Mouse (Mus musculus): ENCODE results near the gene Apoc2. TPM values are rescaled to one million over a fixed set of nuclear protein-coding genes. Genes with fewer than 3 reads are reported as not detected.

The Apoc2 gene
- total RNA-seq (2014; rRNA removed) (0.86 TPM in 1 of 2 replicates, not detected in the other), polyA plus RNA-seq (2015; fragmentation: Nextera tagmentation; extraction: Ambion mirVana) (0.50 TPM in 1 of 2 replicates, not detected in the other)

GRCm38 (mm10) chr7:19677872-19678271 is at the start of gene Apoc2:
Gene Apoc2, minus strand, starts transcription at chr7:19677941.
- 81% methylated on average over 8 of the region's 8 CpGs for WGBS

GRCm38 (mm10) chr7:19726541-19726940 is 48.8 kb upstream of the Apoc2 start:
- no peak overlapping the region for H3K4me2 ChIP-seq (ENCODE audit: low read depth)
- H3K4me3 ChIP-seq (ENCODE audit: low read depth, low read length): no peak overlapping the region
- no peak overlapping the region for H3K27ac ChIP-seq (ENCODE audit: low read depth, low read length)
- DNase-seq (no peak), ATAC-seq (no peak)
- H3K4me1 ChIP-seq (ENCODE audit: insufficient read depth): no peaks in the 10 kb centered on the region
- no peaks in the 10 kb centered on the region for H3K27me3 ChIP-seq (ENCODE audit: insufficient read depth, low read length)
- TF ChIP-seq CTCF (IDR thresholded peaks at IDR 0.05; ENCODE audit: low read depth): no peak
- WGBS: 96% methylated on average over 4 of the region's 4 CpGs
- H3K9me3 ChIP-seq (ENCODE audit: low read length): no peaks in the 10 kb centered on the region
- peaks cover 80% of the 10 kb centered on the region for H3K36me3 ChIP-seq (ENCODE audit: insufficient read depth)
- H3K9ac ChIP-seq: no peak overlapping the region

More at GRCm38 (mm10) chr7:19677872-19678271, at the start of gene Apoc2:
- Histone ChIP-seq H3K36me3 (ENCODE audit: insufficient read depth) (no peaks in the 10 kb centered on the region), H3K27me3 (ENCODE audit: insufficient read depth, low read length) (no peaks in the 10 kb centered on the region), H3K9me3 (ENCODE audit: low read length) (no peaks in the 10 kb centered on the region), H3K27ac (ENCODE audit: low read depth, low read length) (no peak within 1 kb of the TSS), H3K4me3 (ENCODE audit: low read depth, low read length) (no peak within 1 kb of the TSS), H3K9ac (no peak within 1 kb of the TSS), H3K4me2 (ENCODE audit: low read depth) (no peak within 1 kb of the TSS), H3K4me1 (ENCODE audit: insufficient read depth) (no peaks in the 10 kb centered on the region)
- no peak for DNase-seq
- ATAC-seq: no peak
- no peak for TF ChIP-seq CTCF (IDR thresholded peaks at IDR 0.05; ENCODE audit: low read depth)

- Histone ChIP-seq H3K4me1 (ENCODE audit: insufficient read depth) (no peaks in the 10 kb centered on the region), H3K9ac (no peak overlapping the region), H3K36me3 (ENCODE audit: insufficient read depth) (peaks cover 60% of the 10 kb centered on the region), H3K4me2 (ENCODE audit: low read depth) (no peak overlapping the region), H3K27ac (ENCODE audit: low read depth, low read length) (no peak overlapping the region), H3K9me3 (ENCODE audit: low read length) (no peaks in the 10 kb centered on the region; the same call in 1 of the 2 replicates), H3K4me3 (ENCODE audit: low read depth, low read length) (no peak overlapping the region), H3K27me3 (ENCODE audit: insufficient read depth, low read length) (no peaks in the 10 kb centered on the region)
- 97% methylated on average over 12 of the region's 12 CpGs for WGBS
- TF ChIP-seq CTCF (IDR thresholded peaks at IDR 0.05; ENCODE audit: low read depth): no peak
- ATAC-seq (no peak), DNase-seq (no peak)
These were observed 46.4 kb upstream of the Apoc2 start for GRCm38 (mm10) chr7:19724167-19724566.

- H3K4me1 ChIP-seq (ENCODE audit: insufficient read depth): no peaks in the 10 kb centered on the region
- ATAC-seq (no peak), DNase-seq (no peak)
- 93% methylated on average over 6 of the region's 6 CpGs for WGBS
- H3K27me3 ChIP-seq (ENCODE audit: insufficient read depth, low read length): no peaks in the 10 kb centered on the region
- no peak overlapping the region for H3K4me3 ChIP-seq (ENCODE audit: low read depth, low read length)
- no peaks in the 10 kb centered on the region; the same call in 1 of the 2 replicates for H3K9me3 ChIP-seq (ENCODE audit: low read length)
- peaks cover 47% of the 10 kb centered on the region for H3K36me3 ChIP-seq (ENCODE audit: insufficient read depth)
- no peak for TF ChIP-seq CTCF (IDR thresholded peaks at IDR 0.05; ENCODE audit: low read depth)
- no peak overlapping the region for H3K9ac ChIP-seq
- no peak overlapping the region for H3K4me2 ChIP-seq (ENCODE audit: low read depth)
- no peak overlapping the region for H3K27ac ChIP-seq (ENCODE audit: low read depth, low read length)
These were observed 45.0 kb upstream of the Apoc2 start for GRCm38 (mm10) chr7:19722754-19723195.

- WGBS: 90% methylated on average over 4 of the region's 4 CpGs
- Histone ChIP-seq H3K9ac (no peak overlapping the region), H3K27me3 (ENCODE audit: insufficient read depth, low read length) (no peaks in the 10 kb centered on the region), H3K4me3 (ENCODE audit: low read depth, low read length) (no peak overlapping the region), H3K27ac (ENCODE audit: low read depth, low read length) (no peak overlapping the region), H3K9me3 (ENCODE audit: low read length) (no peaks in the 10 kb centered on the region; the same call in 1 of the 2 replicates), H3K4me2 (ENCODE audit: low read depth) (no peak overlapping the region), H3K4me1 (ENCODE audit: insufficient read depth) (0 out of 2 replicates have a peak, but pooled peaks cover 6% of the 10 kb centered on the region), H3K36me3 (ENCODE audit: insufficient read depth) (peaks cover 16% of the 10 kb centered on the region)
- no peak for TF ChIP-seq CTCF (IDR thresholded peaks at IDR 0.05; ENCODE audit: low read depth)
- DNase-seq: no peak
- ATAC-seq: no peak
These were observed 41.5 kb upstream of the Apoc2 start for GRCm38 (mm10) chr7:19719200-19719599.

GRCm38 (mm10) chr7:19718297-19718952 is 40.7 kb upstream of the Apoc2 start:
- WGBS: 98% methylated on average over 5 of the region's 5 CpGs
- H3K27ac ChIP-seq (ENCODE audit: low read depth, low read length): no peak overlapping the region
- H3K27me3 ChIP-seq (ENCODE audit: insufficient read depth, low read length): no peaks in the 10 kb centered on the region
- ATAC-seq (no peak), DNase-seq (no peak)
- H3K4me2 ChIP-seq (ENCODE audit: low read depth): no peak overlapping the region
- no peak for TF ChIP-seq CTCF (IDR thresholded peaks at IDR 0.05; ENCODE audit: low read depth)
- H3K9me3 ChIP-seq (ENCODE audit: low read length): no peaks in the 10 kb centered on the region; the same call in 1 of the 2 replicates
- no peak overlapping the region for H3K9ac ChIP-seq
- 0 out of 2 replicates have a peak, but pooled peaks cover 6% of the 10 kb centered on the region for H3K4me1 ChIP-seq (ENCODE audit: insufficient read depth)
- no peak overlapping the region for H3K4me3 ChIP-seq (ENCODE audit: low read depth, low read length)
- peaks cover 13% of the 10 kb centered on the region; the same call in 1 of the 2 replicates for H3K36me3 ChIP-seq (ENCODE audit: insufficient read depth)

- no peak overlapping the region for H3K9ac ChIP-seq
- TF ChIP-seq CTCF (IDR thresholded peaks at IDR 0.05; ENCODE audit: low read depth): no peak
- peaks cover 14% of the 10 kb centered on the region; the same call in 1 of the 2 replicates for H3K36me3 ChIP-seq (ENCODE audit: insufficient read depth)
- H3K4me1 ChIP-seq (ENCODE audit: insufficient read depth): 0 out of 2 replicates have a peak, but pooled peaks cover 6% of the 10 kb centered on the region
- 95% methylated on average over 4 of the region's 4 CpGs for WGBS
- no peak overlapping the region for H3K27ac ChIP-seq (ENCODE audit: low read depth, low read length)
- no peak for ATAC-seq
- H3K9me3 ChIP-seq (ENCODE audit: low read length): no peaks in the 10 kb centered on the region; the same call in 1 of the 2 replicates
- no peak for DNase-seq
- H3K4me3 ChIP-seq (ENCODE audit: low read depth, low read length): no peak overlapping the region
- H3K4me2 ChIP-seq (ENCODE audit: low read depth): no peak overlapping the region
- no peaks in the 10 kb centered on the region for H3K27me3 ChIP-seq (ENCODE audit: insufficient read depth, low read length)
These were observed 39.6 kb upstream of the Apoc2 start for GRCm38 (mm10) chr7:19717346-19717745.

Data from forebrain, postnatal 0 days (tissue).